Mouse (Mus musculus) CH12.LX (cell line): ENCODE data around the gene Rab5if. TPM values are rescaled to one million over a fixed set of nuclear protein-coding genes. Genes with fewer than 3 reads are reported as not detected.

Source experiments
- DNase-seq: peaks from one replicate; pipeline ENCODE4 v3.0.0-alpha.2; 2013; ENCODE audit errors: extremely low read depth
- H3K27ac ChIP-seq: 2 replicates; pipeline ENCODE4 v1.5.1; 2012; ENCODE audit warnings: low read depth, mild to moderate bottlenecking, control low read depth, moderate library complexity; ENCODE audit not compliant: insufficient read depth
- H3K27me3 ChIP-seq: replicated peaks from 2 replicates; pipeline ENCODE3; 2012; ENCODE audit warnings: inconsistent platforms
- H3K36me3 ChIP-seq, 2 experiments: replicated peaks in 1 of 2; 2 replicates each; pipeline versions ENCODE3 to v1.6.1; 2012; ENCODE audit warnings: inconsistent platforms in 1 of 2, low read length in 1 of 2, mild to moderate bottlenecking in 1 of 2, mixed read lengths in 1 of 2, moderate library complexity in 1 of 2; ENCODE audit not compliant: control insufficient read depth in 1 of 2, insufficient read depth in 1 of 2
- H3K4me1 ChIP-seq, 2 experiments: 2 replicates each; pipeline ENCODE4 v1.6.1; 2012; ENCODE audit warnings: inconsistent platforms in 1 of 2, moderate library complexity in 1 of 2; ENCODE audit not compliant: insufficient read depth in 2 of 2, control insufficient read depth in 1 of 2
- H3K4me2 ChIP-seq: 2 replicates; pipeline ENCODE4 v1.6.1; 2012; ENCODE audit warnings: low read depth, mild to moderate bottlenecking, control low read depth; ENCODE audit not compliant: poor library complexity, insufficient read depth, severe bottlenecking
- H3K4me3 ChIP-seq, 3 experiments: fragments of 150-350 bp in 1 of 3; sonication (generic) in 1 of 3; replicated peaks in 1 of 3; 2 replicates each; pipeline versions ENCODE3 to v1.5.1; 2011 to 2012; ENCODE audit warnings: low read depth in 2 of 3, low read length in 2 of 3, mild to moderate bottlenecking in 2 of 3, moderate library complexity in 2 of 3, control low read depth in 1 of 3, improper control_type of control experiment in 1 of 3, inconsistent platforms in 1 of 3, mixed read lengths in 1 of 3; ENCODE audit not compliant: poor library complexity in 1 of 3
- H3K79me2 ChIP-seq: replicated peaks from 2 replicates; pipeline ENCODE4 v1.6.1; 2012; ENCODE audit warnings: mild to moderate bottlenecking, moderate library complexity; ENCODE audit not compliant: control insufficient read depth, poor library complexity, insufficient read depth, severe bottlenecking; ENCODE audit errors: extremely low read depth
- H3K9ac ChIP-seq: 2 replicates; pipeline ENCODE4 v1.6.1; 2012; ENCODE audit warnings: low read depth, mild to moderate bottlenecking, control low read depth, moderate library complexity; ENCODE audit not compliant: insufficient read depth
- H3K9me3 ChIP-seq: replicated peaks from 2 replicates; pipeline ENCODE3; 2012; ENCODE audit warnings: low read length, inconsistent platforms, mixed read lengths
- BHLHE40 ChIP-seq: IDR thresholded peaks from 2 replicates; pipeline ENCODE4 v1.6.1; 2011; ENCODE audit warnings: mild to moderate bottlenecking, low read depth, low read length, improper control_type of control experiment
- CHD2 ChIP-seq: IDR thresholded peaks from 2 replicates; pipeline ENCODE4 v1.6.1; 2011; ENCODE audit warnings: low read length, improper control_type of control experiment
- ELF1 ChIP-seq: IDR thresholded peaks from 2 replicates; pipeline ENCODE4 v1.6.1; 2014; ENCODE audit warnings: low read depth, mild to moderate bottlenecking, inconsistent platforms, low read length, improper control_type of control experiment
- ETS1 ChIP-seq: conservative IDR thresholded peaks from 2 replicates; pipeline ENCODE4 v1.6.1; 2012; ENCODE audit warnings: low read depth, mild to moderate bottlenecking, inconsistent platforms, low read length, improper control_type of control experiment, moderate library complexity
- JUN ChIP-seq: IDR thresholded peaks from 2 replicates; pipeline ENCODE4 v1.6.1; 2011; ENCODE audit warnings: low read depth, mild to moderate bottlenecking, low read length, improper control_type of control experiment, moderate library complexity; ENCODE audit not compliant: insufficient read depth
- JUND ChIP-seq: conservative IDR thresholded peaks from 2 replicates; pipeline ENCODE4 v1.6.1; 2011; ENCODE audit warnings: low read depth, low read length, improper control_type of control experiment
- MAX ChIP-seq: IDR thresholded peaks from 2 replicates; pipeline ENCODE4 v1.6.1; 2011; ENCODE audit warnings: low read length, improper control_type of control experiment
- MXI1 ChIP-seq: IDR thresholded peaks from 2 replicates; pipeline ENCODE4 v1.6.1; 2011; ENCODE audit warnings: mild to moderate bottlenecking, low read depth, low read length, improper control_type of control experiment
- MYC ChIP-seq: IDR thresholded peaks from 2 replicates; pipeline ENCODE4 v1.6.1; 2011; ENCODE audit warnings: low read depth, mild to moderate bottlenecking, improper control_type of control experiment, low read length
- NRF1 ChIP-seq: IDR thresholded peaks from 2 replicates; pipeline ENCODE4 v1.6.1; 2014; ENCODE audit warnings: low read depth, mild to moderate bottlenecking, inconsistent platforms, low read length, improper control_type of control experiment, moderate library complexity
- SIN3A ChIP-seq: IDR thresholded peaks from 2 replicates; pipeline ENCODE4 v1.6.1; 2012; ENCODE audit warnings: low read length, improper control_type of control experiment, inconsistent platforms
- SMC3 ChIP-seq: IDR thresholded peaks from 2 replicates; pipeline ENCODE4 v1.6.1; 2011; ENCODE audit warnings: low read depth, low read length, improper control_type of control experiment
- TBP ChIP-seq: conservative IDR thresholded peaks from 2 replicates; pipeline ENCODE4 v1.6.1; 2011; ENCODE audit warnings: low read depth, low read length, improper control_type of control experiment
- TCF12 ChIP-seq: IDR thresholded peaks from 2 replicates; pipeline ENCODE4 v1.6.1; 2014; ENCODE audit warnings: low read depth, mild to moderate bottlenecking, inconsistent platforms, low read length, improper control_type of control experiment
- UBTF ChIP-seq: IDR thresholded peaks from 2 replicates; pipeline ENCODE4 v1.6.1; 2012; ENCODE audit warnings: low read depth, mild to moderate bottlenecking, inconsistent platforms, low read length, improper control_type of control experiment, moderate library complexity
- USF1 ChIP-seq: IDR thresholded peaks from 2 replicates; pipeline ENCODE4 v1.6.1; 2014; ENCODE audit warnings: low read depth, mild to moderate bottlenecking, inconsistent platforms, low read length, improper control_type of control experiment
- ZC3H11A ChIP-seq: IDR thresholded peaks from 2 replicates; pipeline ENCODE4 v1.6.1; 2012; ENCODE audit warnings: low read depth, mild to moderate bottlenecking, inconsistent platforms, low read length, improper control_type of control experiment
- ZKSCAN1 ChIP-seq: IDR thresholded peaks from 2 replicates; pipeline ENCODE4 v1.6.1; 2012; ENCODE audit warnings: low read depth, inconsistent platforms, low read length, improper control_type of control experiment, borderline replicate concordance
- ZMIZ1 ChIP-seq: IDR thresholded peaks from 2 replicates; pipeline ENCODE4 v1.6.1; 2012; ENCODE audit warnings: low read depth, mild to moderate bottlenecking, inconsistent platforms, low read length, improper control_type of control experiment
- dilution Hi-C: fragments of 300-500 bp; cut with MboI; formaldehyde crosslinking; loops from 2 replicates; pipeline ENCODE4 v1.14.3; 2020; ENCODE audit warnings: low sequenced_read_pairs; ENCODE audit not compliant: extremely low pct_unique_long_range_greater_than_20kb, extremely low pct_ligation_motif_present
- in situ Hi-C: fragments of 300-500 bp; cut with MboI; formaldehyde crosslinking; loops from 3 replicates; pipeline ENCODE4 v1.14.3; 2019; ENCODE audit warnings: low sequenced_read_pairs, low pct_ligation_motif_present, low pct_unique_long_range_greater_than_20kb, mixed read lengths
- polyA plus RNA-seq: library from polyadenylated mRNA; unstranded; fragments of >175 nt; gene quantifications from 2 replicates; pipeline ENCODE4 v1.2.1, GENCODE M21; 2012; ENCODE audit warnings: low read depth; ENCODE audit not compliant: insufficient read length
- total RNA-seq, 2 experiments: library from RNA; depleted of rRNA; stranded (reverse); fragments of 300-350 nt in 1 of 2; fragments of >200 nt in 1 of 2; gene quantifications; 2 replicates each; pipeline ENCODE4 v1.2.3; 2012 to 2014

The Rab5if gene
- total and polyA plus RNA-seq, 3 experiments: 111 to 205 (median 186) TPM

DNA sequence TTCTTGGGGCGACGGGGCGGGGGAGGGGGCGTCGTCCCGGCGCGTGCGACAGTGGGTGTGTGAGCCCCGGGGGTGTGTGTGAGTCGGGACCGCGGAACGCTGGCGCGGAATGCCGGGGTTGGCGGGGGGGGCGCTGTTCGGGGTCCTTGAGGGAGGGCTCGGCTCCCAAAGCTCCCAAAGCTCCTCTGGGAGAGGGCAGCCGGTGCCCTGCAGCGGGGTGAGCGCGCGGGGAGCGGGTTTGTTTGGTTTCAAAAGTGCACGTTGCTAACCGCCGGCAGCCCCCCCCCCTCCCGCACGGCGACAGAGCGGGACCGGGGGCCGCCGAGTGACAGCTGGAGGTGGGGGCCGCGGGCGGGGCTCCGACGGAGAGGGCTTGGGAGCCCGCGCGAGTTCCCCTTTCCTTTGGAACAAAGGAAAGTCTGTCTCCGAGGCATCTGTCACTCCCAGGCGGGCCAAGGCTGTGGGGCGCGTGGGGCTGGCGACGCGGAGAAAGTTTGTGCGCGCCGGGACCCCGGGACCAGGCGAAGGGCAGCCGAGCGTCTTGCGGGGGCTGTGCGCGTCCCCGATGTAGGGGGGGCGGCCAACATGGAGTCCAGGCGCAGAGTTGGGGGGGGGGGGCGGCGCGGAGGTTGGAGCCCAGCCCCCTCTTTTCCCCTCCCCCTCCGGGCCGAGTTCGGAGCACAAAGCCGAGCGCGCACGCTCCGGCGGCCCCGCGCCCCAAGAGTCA, 22.5 kb upstream of the Rab5if start:
- peak overlapping the region; percentile 55 for H3K4me2 ChIP-seq
- in situ Hi-C loops: no loop called here

DNA sequence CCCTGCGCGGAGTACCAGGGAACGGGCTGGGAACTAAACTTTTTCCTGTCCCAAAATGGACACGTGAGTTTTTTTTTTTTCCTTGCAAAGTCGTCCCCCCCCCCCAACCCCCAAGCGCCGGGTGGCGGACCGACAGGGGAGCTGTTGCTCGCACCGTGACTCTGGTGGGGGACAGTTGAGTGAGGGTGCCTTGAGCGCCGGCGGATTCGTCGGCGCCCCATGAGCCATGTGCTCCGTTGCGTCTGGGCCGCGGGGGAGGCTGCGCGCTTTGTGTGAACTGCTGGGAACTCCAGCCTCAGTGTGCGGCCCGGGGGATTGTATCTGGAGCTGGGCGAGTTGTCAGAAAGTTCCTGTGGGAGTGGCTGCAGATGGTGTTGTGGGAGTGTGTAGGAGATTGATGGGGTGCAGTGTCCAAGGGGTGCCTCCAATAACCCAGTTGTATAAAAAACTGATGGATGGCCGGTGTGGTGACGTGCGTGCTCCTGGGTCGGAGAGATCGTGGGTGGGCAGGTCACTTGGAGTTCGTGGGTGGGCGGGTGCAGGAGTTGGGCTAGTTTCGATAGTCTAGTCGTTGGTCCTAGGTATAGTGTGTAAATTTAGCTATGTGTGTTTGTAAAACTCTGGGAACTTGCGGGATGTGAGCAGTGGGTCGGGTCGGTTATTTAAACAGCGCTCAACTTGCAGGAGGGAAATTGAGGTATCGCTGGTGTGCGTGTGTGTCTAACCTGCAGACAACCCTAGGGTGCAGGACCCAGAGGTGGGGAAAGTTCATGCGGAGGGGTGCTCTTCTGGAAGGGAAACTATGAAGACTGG, 21.7 kb upstream of the Rab5if start:
- peak overlapping the region; percentile 55 for H3K4me2 ChIP-seq
- peak overlapping the region; percentile 61 to 80 (median 79) for H3K4me3 ChIP-seq
- H3K4me1 ChIP-seq: peaks cover 4 to 40% of the 10 kb centered on the region in 2 experiments
- H3K36me3 ChIP-seq: peaks cover 0 to 35% of the 10 kb centered on the region in 2 experiments
- H3K27me3 ChIP-seq: no peaks in the 10 kb centered on the region
- in situ Hi-C loops (no loop called here), dilution Hi-C loops (no loop called here)
- peak overlapping the region; percentile 65 for H3K9ac ChIP-seq
- TF ChIP-seq ETS1 (no peak), USF1 (no peak), MXI1 (peak; percentile 89), MYC (peak; percentile 68), TCF12 (0 out of 2 replicates have a peak, but pooled peaks have one; percentile 8), TBP (no peak), ZKSCAN1 (no peak), ELF1 (no peak), MAX (peak; percentile 59), SIN3A (peak; percentile 9; the same call in 1 of the 2 replicates), JUND (no peak), ZMIZ1 (no peak), BHLHE40 (peak; percentile 53), ZC3H11A (no peak), UBTF (0 out of 2 replicates have a peak, but pooled peaks have one; percentile 26), JUN (no peak)
- no peak for DNase-seq
- peaks cover 18% of the 10 kb centered on the region; the same call in 1 of the 2 replicates for H3K79me2 ChIP-seq
- H3K9me3 ChIP-seq: no peaks in the 10 kb centered on the region
- H3K27ac ChIP-seq: no peak overlapping the region

More for the DNA sequence above, 22.5 kb upstream of the Rab5if start:
- H3K9me3 ChIP-seq: no peaks in the 10 kb centered on the region
- H3K36me3 ChIP-seq: peaks cover 0 to 27% of the 10 kb centered on the region in 2 experiments
- peaks cover 18% of the 10 kb centered on the region; the same call in 1 of the 2 replicates for H3K79me2 ChIP-seq
- no peaks in the 10 kb centered on the region for H3K27me3 ChIP-seq
- 0 out of 2 replicates have a peak, but pooled peaks have one; percentile 54 for TF ChIP-seq UBTF
- TF ChIP-seq NRF1: peak; percentile 50
- TF ChIP-seq CHD2: peak; percentile 84
- TF ChIP-seq SMC3: no peak
- DNase-seq: no peak
- dilution Hi-C loops: no loop called here
- H3K4me1 ChIP-seq: peaks cover 4 to 40% of the 10 kb centered on the region in 2 experiments
- no peak overlapping the region for H3K27ac ChIP-seq
- H3K4me3 ChIP-seq: peak overlapping the region; percentile 61 to 80 (median 79)
- H3K9ac ChIP-seq: peak overlapping the region; percentile 65
